In the genomic region with DNA sequence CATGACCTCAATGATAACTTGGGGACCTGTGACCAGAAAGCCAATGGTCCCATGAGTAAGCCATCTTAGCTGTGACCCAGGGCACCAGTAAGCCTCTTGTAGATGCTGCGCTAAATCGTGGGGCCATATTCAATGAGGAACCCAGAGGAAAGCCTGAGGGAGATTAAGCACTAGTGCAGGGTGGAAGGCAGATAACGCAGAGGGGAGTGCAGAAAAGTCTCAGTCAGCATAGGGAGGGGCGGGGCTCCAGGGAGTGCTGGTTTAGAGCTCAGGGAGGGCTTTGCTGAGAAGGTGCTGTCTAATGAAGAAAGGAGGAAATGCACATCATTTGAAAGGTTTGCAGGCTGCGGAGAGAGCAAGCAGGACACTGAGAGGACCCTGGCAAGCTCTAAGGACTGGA, we compare ENCODE assay signal across 12 mouse cellular contexts. TPM values are rescaled to one million over a fixed set of nuclear protein-coding genes. Genes with fewer than 3 reads are reported as not detected.
DNase-seq lines count a peak whose midpoint lies in the region; ATAC-seq and TF ChIP-seq lines count a peak whose summit lies in the region.
"Had no signal": no experiment of that assay in that cellular context is flagged by ENCODE, and none has a peak within 500 bp of the region (broad histone marks: within the 10 kb centered on the region; RNA-seq: fewer than 3 reads in every experiment).

No protein-coding gene starts in this region.

- peak; percentile 90 for DNase-seq in MEL (ENCODE audit: low read depth, low spot score)
- peak; percentile 85 for DNase-seq in c-Kit-positive CD71-positive TER-119-negative erythroid progenitor cells, embryonic 14.5 days (ENCODE audit: low read depth)
- peak; percentile 56 for DNase-seq in liver, embryonic 11.5 days (ENCODE audit: low spot score)
- DNase-seq in spleen, postnatal 14 days (ENCODE audit: low spot score in 2 of 2): peak; percentile 24 to 32
- DNase-seq in heart, postnatal 25 days (ENCODE audit: low spot score): no peak
- DNase-seq in heart, adult 2 months: no peak
- DNase-seq: adrenal gland, postnatal 14 days; thymus, postnatal 4 days had no signal

- TF ChIP-seq POLR2A in MEL (IDR thresholded peaks at IDR 0.05; ENCODE audit: control insufficient read depth in 1 of 2, insufficient read depth in 1 of 2, low read depth in 1 of 2, low read length in 2 of 2, poor library complexity in 1 of 2): no peak
- no peak for TF ChIP-seq POLR2A in heart, adult 2 months (IDR thresholded peaks at IDR 0.05; ENCODE audit: insufficient read depth, low read depth, low read length)

- no peak overlapping the region for H3K27ac ChIP-seq in MEL (ENCODE audit: control insufficient read depth, low read depth, low read length)
- peak overlapping the region; percentile 70 for H3K27ac ChIP-seq in liver, embryonic 11.5 days (ENCODE audit: low read depth, low read length)
- no peak overlapping the region for H3K27ac ChIP-seq in midbrain, embryonic 15.5 days
- H3K27ac ChIP-seq in heart, adult 2 months: no peak overlapping the region
- H3K27ac ChIP-seq: hindbrain, embryonic 14.5 days; kidney, postnatal 0 days; midbrain, embryonic 10.5 days had no signal

- TF ChIP-seq RAD21 in MEL (IDR thresholded peaks at IDR 0.05; ENCODE audit: low read depth, low read length): no peak

- no peak for TF ChIP-seq CTCF in MEL (IDR thresholded peaks at IDR 0.05 in 2 of 3, conservative IDR thresholded peaks at IDR 0.05 in 1 of 3; ENCODE audit: control insufficient read depth in 1 of 3, insufficient read depth in 1 of 3, low read depth in 2 of 3, low read length in 3 of 3, poor library complexity in 1 of 3, severe bottlenecking in 1 of 3)
- no peak for TF ChIP-seq CTCF in heart, adult 2 months (IDR thresholded peaks at IDR 0.05)

- H3K4me2 ChIP-seq in liver, embryonic 11.5 days: peak overlapping the region; percentile 26
- no peak overlapping the region for H3K4me2 ChIP-seq in midbrain, embryonic 15.5 days
- H3K4me2 ChIP-seq: hindbrain, embryonic 14.5 days had no signal

- TF ChIP-seq EP300 in MEL (IDR thresholded peaks at IDR 0.05; ENCODE audit: low read depth in 1 of 2, low read length in 2 of 2): 0 out of 4 replicates have a peak, but pooled peaks have one; percentile 21 to 25
- TF ChIP-seq EP300 in heart, adult 2 months (IDR thresholded peaks at IDR 0.05; ENCODE audit: insufficient read depth, low read depth, low read length): no peak

- 25% methylated on average over 5 of the region's 5 CpGs for WGBS in liver, embryonic 11.5 days
- WGBS in midbrain, embryonic 15.5 days: 55% methylated on average over 5 of the region's 5 CpGs
- WGBS in heart, adult 2 months: 47% methylated on average over 5 of the region's 5 CpGs

- H3K4me1 ChIP-seq in MEL (ENCODE audit: control insufficient read depth in 1 of 2, insufficient read depth in 2 of 2, low read length in 2 of 2): peaks cover 3 to 19% of the 10 kb centered on the region in 2 experiments
- H3K4me1 ChIP-seq in liver, embryonic 11.5 days (replicated peaks; ENCODE audit: control insufficient read depth, insufficient read depth, low read length): peaks cover 13% of the 10 kb centered on the region
- no peaks in the 10 kb centered on the region for H3K4me1 ChIP-seq in midbrain, embryonic 15.5 days
- no peaks in the 10 kb centered on the region for H3K4me1 ChIP-seq in heart, adult 2 months (ENCODE audit: control insufficient read depth, insufficient read depth, low read length)
- H3K4me1 ChIP-seq: midbrain, embryonic 10.5 days had no signal

- no peak overlapping the region for H3K9ac ChIP-seq in MEL (ENCODE audit: control insufficient read depth, low read depth, low read length, poor library complexity, severe bottlenecking)
- H3K9ac ChIP-seq in liver, embryonic 11.5 days (ENCODE audit: low read depth, low read length): peak overlapping the region; percentile 46
- H3K9ac ChIP-seq in midbrain, embryonic 15.5 days: no peak overlapping the region
- H3K9ac ChIP-seq in heart, adult 2 months (ENCODE audit: low read depth, low read length): no peak overlapping the region
- H3K9ac ChIP-seq: hindbrain, embryonic 14.5 days had no signal

- H3K9me3 ChIP-seq in MEL (replicated peaks; ENCODE audit: insufficient read depth, low read length): no peaks in the 10 kb centered on the region
- H3K9me3 ChIP-seq in liver, embryonic 11.5 days (ENCODE audit: control insufficient read depth, low read length): peaks cover 13% of the 10 kb centered on the region; the same call in 1 of the 2 replicates
- H3K9me3 ChIP-seq in midbrain, embryonic 15.5 days: no peaks in the 10 kb centered on the region

- H3K27me3 ChIP-seq in MEL (ENCODE audit: control insufficient read depth in 1 of 2, insufficient read depth in 2 of 2, low read length in 2 of 2): no peaks in the 10 kb centered on the region
- no peaks in the 10 kb centered on the region for H3K27me3 ChIP-seq in liver, embryonic 11.5 days (replicated peaks; ENCODE audit: control insufficient read depth, insufficient read depth, low read length)
- H3K27me3 ChIP-seq in midbrain, embryonic 15.5 days (replicated peaks): no peaks in the 10 kb centered on the region
- no peaks in the 10 kb centered on the region for H3K27me3 ChIP-seq in heart, adult 2 months (ENCODE audit: control insufficient read depth, insufficient read depth, low read length)

- intact Hi-C loops in heart, postnatal 25 days (cut with DNase I): no loop called here
- intact Hi-C loops in heart, adult 2 months (cut with DNase I): no loop called here

- H3K4me3 ChIP-seq in MEL (ENCODE audit: control insufficient read depth in 1 of 2, insufficient read depth in 1 of 2, low read depth in 2 of 2, low read length in 2 of 2): no peak overlapping the region
- no peak overlapping the region for H3K4me3 ChIP-seq in liver, embryonic 11.5 days (ENCODE audit: low read depth, low read length)
- H3K4me3 ChIP-seq in midbrain, embryonic 15.5 days: no peak overlapping the region
- H3K4me3 ChIP-seq in heart, adult 2 months: no peak overlapping the region
- H3K4me3 ChIP-seq: midbrain, embryonic 10.5 days had no signal

- H3K79me2 ChIP-seq in MEL (ENCODE audit: control insufficient read depth, insufficient read depth, low read length, poor library complexity): no peaks in the 10 kb centered on the region
- H3K79me2 ChIP-seq in heart, adult 2 months (replicated peaks; ENCODE audit: control insufficient read depth, insufficient read depth, low read length): no peaks in the 10 kb centered on the region

- ATAC-seq in liver, embryonic 11.5 days (replicated peaks; ENCODE audit: low FRiP score): peak; percentile 98
- ATAC-seq in midbrain, embryonic 15.5 days (replicated peaks): no peak

- peaks cover 0 to 7% of the 10 kb centered on the region in 2 experiments; a peak in 2 of 4 replicates for H3K36me3 ChIP-seq in MEL (ENCODE audit: control insufficient read depth in 1 of 2, insufficient read depth in 2 of 2, low read length in 2 of 2)
- no peaks in the 10 kb centered on the region for H3K36me3 ChIP-seq in liver, embryonic 11.5 days (ENCODE audit: control insufficient read depth, insufficient read depth, low read length)
- H3K36me3 ChIP-seq in midbrain, embryonic 15.5 days (replicated peaks): no peaks in the 10 kb centered on the region
- no peaks in the 10 kb centered on the region for H3K36me3 ChIP-seq in heart, adult 2 months (ENCODE audit: control insufficient read depth, insufficient read depth, low read length)
- H3K36me3 ChIP-seq: midbrain, embryonic 10.5 days had no signal

TF ChIP-seq in MEL, 35 proteins besides CTCF, POLR2A, EP300 and RAD21:
- TF ChIP-seq GATA1 (IDR thresholded peaks at IDR 0.05; ENCODE audit: low read depth, low read length) (0 out of 2 replicates have a peak, but pooled peaks have one; percentile 29), ZC3H11A (IDR thresholded peaks at IDR 0.05; ENCODE audit: low read depth, low read length) (no peak), ETS1 (IDR thresholded peaks at IDR 0.05; ENCODE audit: low read depth, low read length) (0 out of 2 replicates have a peak, but pooled peaks have one; percentile 12), MAZ (IDR thresholded peaks at IDR 0.05; ENCODE audit: low read depth, low read length) (peak; percentile 73)

RNA-seq across cellular contexts. Expression of gene Ppm1b, which starts 22.6 kb away (rescaled TPM):
- 45.7 and 48.6 TPM in 2 replicates for total RNA-seq in MEL (2012; rRNA removed)
- polyA plus RNA-seq in MEL (2012; ENCODE audit: insufficient read depth in 1 of 2, insufficient read length in 2 of 2, low read depth in 1 of 2, low replicate concordance in 2 of 2, missing spikeins in 1 of 2): 10 to 100 TPM in 1 of 2 experiments, not detected in 1; 51.6 TPM
- polyA plus RNA-seq in liver, embryonic 11.5 days (2014; fragmentation: Nextera tagmentation; extraction: Ambion mirVana): 73.2 and 80.0 TPM in 2 replicates
- 91.7 and 95.1 TPM in 2 replicates for polyA plus RNA-seq in midbrain, embryonic 15.5 days (2015; fragmentation: Nextera tagmentation; extraction: Ambion mirVana)
- total RNA-seq in heart, postnatal 25 days (2021): 100 to 1,000 TPM; 116 to 119 TPM
- total RNA-seq in heart, adult 2 months (2021): 100 to 1,000 TPM; 119 to 137 TPM
- polyA plus RNA-seq in heart, adult 2 months (2012; rRNA removed): 39.0 and 84.7 TPM in 2 replicates

Comparison
In these comparisons a context has a peak if more than half of its experiments do, and no peak if none do; other contexts are left out.
1. DNase-seq: peak in MEL (single experiment), c-Kit-positive CD71-positive TER-119-negative erythroid progenitor cells, embryonic 14.5 days (single experiment), liver, embryonic 11.5 days (single experiment) and spleen, postnatal 14 days (2 of 2); none in heart, postnatal 25 days (single experiment) and heart, adult 2 months (0 of 2).